Mouse (Mus musculus): ENCODE results near the gene Kiss1.

- TF ChIP-seq CTCF (IDR thresholded peaks at IDR 0.05; ENCODE audit: insufficient read depth, low read depth, low read length) (no peak), POLR2A (IDR thresholded peaks at IDR 0.05; ENCODE audit: insufficient read depth, low read depth, low read length) (no peak)
These were observed 46.2 kb downstream of the Kiss1 start for GRCm38 (mm10) chr1:133367606-133368488.
